Mouse (Mus musculus): ENCODE results near the gene Fam166b. TPM values are rescaled to one million over a fixed set of nuclear protein-coding genes. Genes with fewer than 3 reads are reported as not detected.

The Fam166b gene
- polyA plus RNA-seq, 1 experiment: 0.06 TPM

- Histone ChIP-seq H3K4me3 (ENCODE audit: insufficient read depth, poor library complexity, severe bottlenecking) (no peak overlapping the region), H3K79me3 (ENCODE audit: low read depth) (peaks cover 6% of the 10 kb centered on the region), H3K27me3 (ENCODE audit: control insufficient read depth, insufficient read depth, insufficient read length) (no peaks in the 10 kb centered on the region), H3K36me3 (ENCODE audit: control insufficient read depth, insufficient read depth) (peaks cover 14% of the 10 kb centered on the region), H3K79me2 (ENCODE audit: control insufficient read depth, insufficient read depth) (peaks cover 17% of the 10 kb centered on the region), H3ac (ENCODE audit: control insufficient read depth, insufficient read length, low read depth) (no peak overlapping the region)
- no peak for TF ChIP-seq MYOG (IDR thresholded peaks at IDR 0.05; ENCODE audit: control insufficient read depth, extremely low read depth, insufficient read length)
- TF ChIP-seq USF1 (IDR thresholded peaks at IDR 0.05; ENCODE audit: low read depth): no peak
- no peak for TF ChIP-seq CEBPB (IDR thresholded peaks at IDR 0.05; ENCODE audit: low read depth)
- TF ChIP-seq FOSL1 (IDR thresholded peaks at IDR 0.05; ENCODE audit: insufficient read depth, low read length, poor library complexity, severe bottlenecking): no peak
- no peak for TF ChIP-seq CTCF (IDR thresholded peaks at IDR 0.05; ENCODE audit: control insufficient read depth, insufficient read depth, insufficient read length)
Measured at GRCm38 (mm10) chr4:43406162-43406971, 22.6 kb downstream of the Fam166b start.

GRCm38 (mm10) chr4:43404697-43405096 lies 24.2 kb downstream of the Fam166b start:
- Histone ChIP-seq H3K27me3 (ENCODE audit: control insufficient read depth, insufficient read depth, insufficient read length) (no peaks in the 10 kb centered on the region), H3ac (ENCODE audit: control insufficient read depth, insufficient read length, low read depth) (no peak overlapping the region), H3K79me2 (ENCODE audit: control insufficient read depth, insufficient read depth) (peaks cover 20% of the 10 kb centered on the region), H3K36me3 (ENCODE audit: control insufficient read depth, insufficient read depth) (peaks cover 14% of the 10 kb centered on the region), H3K79me3 (ENCODE audit: low read depth) (peaks cover 6% of the 10 kb centered on the region), H3K4me3 (ENCODE audit: insufficient read depth, poor library complexity, severe bottlenecking) (no peak overlapping the region)
- no peak for TF ChIP-seq MYOD1 (IDR thresholded peaks at IDR 0.05; ENCODE audit: control insufficient read depth, insufficient read length, low read depth)
- TF ChIP-seq MAX (IDR thresholded peaks at IDR 0.05): no peak
- TF ChIP-seq MYOG (IDR thresholded peaks at IDR 0.05; ENCODE audit: control insufficient read depth, extremely low read depth, insufficient read length): no peak
- no peak for TF ChIP-seq USF1 (IDR thresholded peaks at IDR 0.05; ENCODE audit: low read depth)
- TF ChIP-seq CTCF (IDR thresholded peaks at IDR 0.05; ENCODE audit: control insufficient read depth, insufficient read depth, insufficient read length): no peak

DNA sequence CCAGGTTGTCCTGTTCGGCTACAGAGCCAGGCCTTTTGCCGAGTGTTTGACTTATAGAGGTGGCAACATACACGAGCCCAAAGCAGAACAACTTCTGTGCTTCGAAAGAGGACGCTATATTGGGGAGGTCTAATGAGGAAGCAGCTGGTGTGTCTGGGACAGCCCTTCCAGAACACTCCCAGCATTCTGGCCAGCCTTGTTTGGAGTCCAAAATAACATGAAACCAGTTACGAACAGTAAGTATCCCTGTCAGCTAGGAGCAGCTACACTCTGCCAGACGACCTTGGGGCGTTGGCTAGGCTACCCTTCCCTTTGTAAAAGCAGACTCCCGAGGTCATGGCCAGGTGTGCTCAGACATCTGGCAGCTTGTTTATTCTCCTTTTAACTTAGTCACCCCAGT lies 26.7 kb downstream of the Fam166b start:
- Histone ChIP-seq H3K36me3 (ENCODE audit: control insufficient read depth, insufficient read depth) (peaks cover 7% of the 10 kb centered on the region), H3K79me2 (ENCODE audit: control insufficient read depth, insufficient read depth) (peaks cover 35% of the 10 kb centered on the region), H3K79me3 (ENCODE audit: low read depth) (peaks cover 12% of the 10 kb centered on the region), H3K4me3 (ENCODE audit: insufficient read depth, poor library complexity, severe bottlenecking) (no peak overlapping the region), H3K27me3 (ENCODE audit: control insufficient read depth, insufficient read depth, insufficient read length) (no peaks in the 10 kb centered on the region), H3ac (ENCODE audit: control insufficient read depth, insufficient read length, low read depth) (no peak overlapping the region)
- TF ChIP-seq CTCF (IDR thresholded peaks at IDR 0.05; ENCODE audit: control insufficient read depth, insufficient read depth, insufficient read length): no peak
- no peak for TF ChIP-seq MYOG (IDR thresholded peaks at IDR 0.05; ENCODE audit: control insufficient read depth, extremely low read depth, insufficient read length)
- no peak for TF ChIP-seq USF1 (IDR thresholded peaks at IDR 0.05; ENCODE audit: low read depth)
- no peak for TF ChIP-seq MAX (IDR thresholded peaks at IDR 0.05)
- TF ChIP-seq MYOD1 (IDR thresholded peaks at IDR 0.05; ENCODE audit: control insufficient read depth, insufficient read length, low read depth): no peak
- TF ChIP-seq FOSL1 (IDR thresholded peaks at IDR 0.05; ENCODE audit: insufficient read depth, low read length, poor library complexity, severe bottlenecking): no peak
- TF ChIP-seq CEBPB (IDR thresholded peaks at IDR 0.05; ENCODE audit: low read depth): no peak

DNA sequence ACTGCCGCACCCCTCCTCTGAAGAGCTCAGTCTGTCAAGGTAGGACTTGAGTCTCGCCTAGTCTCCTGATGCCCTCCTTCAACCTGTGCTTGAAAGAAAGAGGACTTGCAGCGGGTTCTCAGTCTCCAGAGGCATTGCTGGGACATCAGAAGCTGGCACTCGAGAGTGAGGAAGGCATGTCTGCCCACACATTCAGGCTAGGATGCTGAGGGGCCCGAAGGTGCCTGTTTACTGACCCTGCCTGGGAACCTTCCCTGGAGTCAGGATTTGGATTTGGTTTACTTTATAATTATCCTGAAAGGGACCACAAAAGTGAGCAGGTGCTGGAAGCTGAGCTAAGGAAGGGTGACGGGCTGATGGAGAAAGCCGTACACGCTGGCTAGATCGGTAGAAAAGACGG lies 27.4 kb downstream of the Fam166b start:
- no peaks in the 10 kb centered on the region for H3K27me3 ChIP-seq (ENCODE audit: control insufficient read depth, insufficient read depth, insufficient read length)
- H3K79me3 ChIP-seq (ENCODE audit: low read depth): peaks cover 12% of the 10 kb centered on the region
- H3K79me2 ChIP-seq (ENCODE audit: control insufficient read depth, insufficient read depth): peaks cover 37% of the 10 kb centered on the region
- H3K4me3 ChIP-seq (ENCODE audit: insufficient read depth, poor library complexity, severe bottlenecking): no peak overlapping the region
- H3ac ChIP-seq (ENCODE audit: control insufficient read depth, insufficient read length, low read depth): no peak overlapping the region
- peaks cover 7% of the 10 kb centered on the region for H3K36me3 ChIP-seq (ENCODE audit: control insufficient read depth, insufficient read depth)
- TF ChIP-seq USF1 (IDR thresholded peaks at IDR 0.05; ENCODE audit: low read depth) (no peak), MYOD1 (IDR thresholded peaks at IDR 0.05; ENCODE audit: control insufficient read depth, insufficient read length, low read depth) (no peak), MAX (IDR thresholded peaks at IDR 0.05) (no peak), CEBPB (IDR thresholded peaks at IDR 0.05; ENCODE audit: low read depth) (no peak), CTCF (IDR thresholded peaks at IDR 0.05; ENCODE audit: control insufficient read depth, insufficient read depth, insufficient read length) (no peak), FOSL1 (IDR thresholded peaks at IDR 0.05; ENCODE audit: insufficient read depth, low read length, poor library complexity, severe bottlenecking) (no peak), MYOG (IDR thresholded peaks at IDR 0.05; ENCODE audit: control insufficient read depth, extremely low read depth, insufficient read length) (no peak)

DNA sequence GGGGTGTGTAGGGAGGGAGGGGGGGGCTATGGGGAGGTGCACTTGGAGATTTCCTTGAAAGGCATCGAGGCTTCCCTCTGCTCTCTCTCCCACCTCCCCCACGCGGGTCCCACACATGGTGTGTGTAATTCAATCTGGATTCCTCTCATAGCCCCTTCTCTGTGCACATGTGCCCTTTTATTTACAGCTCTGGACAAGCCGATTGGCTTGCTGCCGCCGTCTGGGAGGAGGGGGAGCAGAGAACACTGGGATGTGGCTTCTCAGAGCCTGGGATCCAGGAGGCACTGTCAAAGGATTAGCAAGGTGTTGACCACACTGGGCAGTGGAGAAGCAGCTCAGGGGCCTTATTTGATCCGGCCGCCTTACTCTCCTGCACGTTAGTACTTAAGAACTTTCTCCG lies 28.0 kb downstream of the Fam166b start:
- Histone ChIP-seq H3K4me3 (ENCODE audit: insufficient read depth, poor library complexity, severe bottlenecking) (no peak overlapping the region), H3K79me2 (ENCODE audit: control insufficient read depth, insufficient read depth) (peaks cover 37% of the 10 kb centered on the region), H3K27me3 (ENCODE audit: control insufficient read depth, insufficient read depth, insufficient read length) (no peaks in the 10 kb centered on the region), H3K79me3 (ENCODE audit: low read depth) (peaks cover 12% of the 10 kb centered on the region), H3K36me3 (ENCODE audit: control insufficient read depth, insufficient read depth) (peaks cover 7% of the 10 kb centered on the region), H3ac (ENCODE audit: control insufficient read depth, insufficient read length, low read depth) (no peak overlapping the region)
- TF ChIP-seq USF1 (IDR thresholded peaks at IDR 0.05; ENCODE audit: low read depth) (no peak), MYOG (IDR thresholded peaks at IDR 0.05; ENCODE audit: control insufficient read depth, extremely low read depth, insufficient read length) (no peak), CTCF (IDR thresholded peaks at IDR 0.05; ENCODE audit: control insufficient read depth, insufficient read depth, insufficient read length) (no peak), MYOD1 (IDR thresholded peaks at IDR 0.05; ENCODE audit: control insufficient read depth, insufficient read length, low read depth) (no peak), CEBPB (IDR thresholded peaks at IDR 0.05; ENCODE audit: low read depth) (no peak), FOSL1 (IDR thresholded peaks at IDR 0.05; ENCODE audit: insufficient read depth, low read length, poor library complexity, severe bottlenecking) (no peak), MAX (IDR thresholded peaks at IDR 0.05) (no peak)
